Mouse (Mus musculus): Measurements from ENCODE around the gene Osbpl2.

DNA sequence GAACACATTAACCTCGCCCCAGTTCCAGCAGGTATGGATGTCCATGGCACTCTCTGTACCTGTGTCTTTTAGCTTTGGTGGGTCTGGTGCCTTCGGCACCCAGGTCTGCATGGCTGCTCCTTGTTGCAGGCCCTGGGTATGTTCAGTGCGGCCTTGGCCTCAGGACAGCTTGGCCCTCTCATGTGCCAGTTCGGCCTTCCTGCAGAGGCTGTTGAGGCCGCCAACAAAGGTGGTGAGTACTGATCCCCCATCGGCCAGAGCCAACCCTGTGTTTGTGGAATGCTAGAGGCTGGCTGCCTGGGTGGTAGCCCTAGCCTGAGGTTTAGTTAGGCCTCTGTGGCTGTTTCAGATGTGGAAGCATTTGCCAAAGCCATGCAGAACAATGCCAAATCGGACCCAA is 56.6 kb downstream of the Osbpl2 start:
- TF ChIP-seq POLR2A (IDR thresholded peaks at IDR 0.05; ENCODE audit: extremely low read depth, insufficient read depth, low read length), result no peak
- TF ChIP-seq CTCF (IDR thresholded peaks at IDR 0.05; ENCODE audit: low read depth, low read length), result no peak

Data from liver, adult 2 months (tissue).